ENCODE assay signal across 28 mouse cellular contexts in the genomic region with DNA sequence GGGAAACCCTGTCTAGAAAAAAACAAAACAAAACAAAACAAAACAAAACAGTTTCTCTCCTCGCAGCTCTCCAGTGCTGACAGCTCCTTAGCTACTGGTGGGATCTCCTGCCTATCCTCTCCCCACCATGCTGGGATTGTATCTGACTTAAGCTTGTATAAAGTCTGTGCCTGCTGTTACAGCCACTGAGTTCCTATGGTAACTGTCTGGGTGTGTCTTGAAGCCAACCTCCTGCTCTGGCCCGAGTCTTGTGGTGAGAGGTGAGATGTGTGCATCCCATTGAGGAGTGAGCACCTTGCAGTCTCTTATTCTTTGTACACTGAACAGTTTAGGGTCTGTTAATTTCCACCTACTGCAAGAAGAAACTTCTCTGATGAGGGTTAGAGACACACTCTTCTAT. TPM values are rescaled to one million over a fixed set of nuclear protein-coding genes. Genes with fewer than 3 reads are reported as not detected.
A peak's percentile ranks its signal among the peaks of the same experiment; 100 is the strongest.
DNase-seq lines count a peak whose midpoint lies in the region; ATAC-seq lines count a peak whose summit lies in the region.
"Had no signal": no experiment of that assay in that cellular context is flagged by ENCODE, and none has a peak within 500 bp of the region (broad histone marks: within the 10 kb centered on the region; RNA-seq: fewer than 3 reads in every experiment).

No protein-coding gene starts in this region.

- no peaks in the 10 kb centered on the region for H3K9me3 ChIP-seq in forebrain, embryonic 13.5 days (replicated peaks)
- H3K9me3 ChIP-seq in forebrain, embryonic 14.5 days (replicated peaks; ENCODE audit: control insufficient read depth, low read length), result no peaks in the 10 kb centered on the region

- no peak overlapping the region for H3K4me2 ChIP-seq in forebrain, embryonic 13.5 days
- no peak overlapping the region for H3K4me2 ChIP-seq in forebrain, embryonic 14.5 days (ENCODE audit: low read length)

- no peak overlapping the region for H3K4me3 ChIP-seq in forebrain, embryonic 13.5 days
- H3K4me3 ChIP-seq in forebrain, embryonic 14.5 days (ENCODE audit: low read depth, low read length), result no peak overlapping the region

- H3K27me3 ChIP-seq in forebrain, embryonic 13.5 days, result no peaks in the 10 kb centered on the region
- no peaks in the 10 kb centered on the region for H3K27me3 ChIP-seq in forebrain, embryonic 14.5 days (replicated peaks; ENCODE audit: control insufficient read depth, insufficient read depth, low read length)
- H3K27me3 ChIP-seq: CH12.LX, Patski had no signal

- no peak for ATAC-seq in forebrain, embryonic 13.5 days
- no peak for ATAC-seq in forebrain, embryonic 14.5 days
- ATAC-seq: activated CD4-positive, CD25-positive, alpha-beta regulatory T cell, adult 4 months; CD4-positive, CD25-positive, alpha-beta regulatory T cell, adult 4 months; Patski had no signal

- 62% methylated on average over 2 of the region's 2 CpGs for WGBS in forebrain, embryonic 13.5 days
- WGBS in forebrain, embryonic 14.5 days, result 60% methylated on average over 2 of the region's 2 CpGs

- H3K36me3 ChIP-seq in forebrain, embryonic 13.5 days (ENCODE audit: poor library complexity, severe bottlenecking), result no peaks in the 10 kb centered on the region
- H3K36me3 ChIP-seq in forebrain, embryonic 14.5 days (ENCODE audit: control insufficient read depth, insufficient read depth, low read length), result no peaks in the 10 kb centered on the region
- H3K36me3 ChIP-seq: G1E had no signal

- no peak for DNase-seq in forebrain, embryonic 14.5 days (ENCODE audit: low spot score)
- peak; percentile 80 for DNase-seq in ES-CJ7 (ENCODE audit: low read depth, low spot score)
- peak; percentile 89 for DNase-seq in R1 (ENCODE audit: low read depth, low spot score)
- DNase-seq in ZHBTc4 (ENCODE audit: low read depth, low spot score), result peak; percentile 63
- DNase-seq in urinary bladder, postnatal 14 days (ENCODE audit: low spot score), result no peak
- DNase-seq in adrenal gland, adult 8-10 months, result no peak
- no peak for DNase-seq in frontal cortex, postnatal 25 days (ENCODE audit: low spot score in 2 of 2)
- DNase-seq: adrenal gland, adult 2 months; adrenal gland, postnatal 10 days; adrenal gland, postnatal 14 days; adrenal gland, postnatal 25 days; adrenal gland, postnatal 36 days; B cell, adult 2 months; cerebellum, adult 11 months; cerebellum, adult 11-12 months; cerebellum, adult 18-20 months; cerebellum, adult 2 months; cerebellum, adult 8-10 months; cerebellum, adult 9-10 months had no signal

- no peaks in the 10 kb centered on the region for H3K4me1 ChIP-seq in forebrain, embryonic 13.5 days
- H3K4me1 ChIP-seq in forebrain, embryonic 14.5 days (ENCODE audit: control insufficient read depth, insufficient read depth, low read length), result no peaks in the 10 kb centered on the region

- H3K9ac ChIP-seq in forebrain, embryonic 13.5 days, result 0 out of 2 replicates have a peak overlapping the region, but pooled peaks have one; percentile 40
- no peak overlapping the region for H3K9ac ChIP-seq in forebrain, embryonic 14.5 days (ENCODE audit: low read length)

- no peak overlapping the region for H3K27ac ChIP-seq in forebrain, embryonic 13.5 days
- no peak overlapping the region for H3K27ac ChIP-seq in forebrain, embryonic 14.5 days (ENCODE audit: low read depth, low read length)

RNA-seq across cellular contexts. Expression of gene Tnfsfm13, which starts 27.2 kb away (rescaled TPM):
- 0.45 and 0.87 TPM in 2 replicates for polyA plus RNA-seq in forebrain, embryonic 13.5 days (2015; fragmentation: Nextera tagmentation; extraction: Ambion mirVana)
- 1.5 and 1.6 TPM in 2 replicates for polyA plus RNA-seq in forebrain, embryonic 14.5 days (2014; fragmentation: Nextera tagmentation; extraction: Ambion mirVana)
- total RNA-seq in adrenal gland, adult 8-10 months (2022), result 1 to 10 TPM; 3.4 to 8.4 (median 7.9) TPM
- total RNA-seq: G1E, MEL had no signal
- polyA plus RNA-seq: activated CD4-positive, CD25-positive, alpha-beta regulatory T cell, adult 4 months; CD4-positive, CD25-positive, alpha-beta regulatory T cell, adult 4 months; G1E had no signal

RNA-seq across cellular contexts. Expression of gene Tnfsf12, which starts 27.4 kb away (rescaled TPM):
- 1.00 and 1.1 TPM in 2 replicates for polyA plus RNA-seq in forebrain, embryonic 13.5 days (2015; fragmentation: Nextera tagmentation; extraction: Ambion mirVana)
- 2.2 and 2.7 TPM in 2 replicates for polyA plus RNA-seq in forebrain, embryonic 14.5 days (2014; fragmentation: Nextera tagmentation; extraction: Ambion mirVana)
- total RNA-seq in adrenal gland, adult 8-10 months (2022), result 10 to 100 TPM; 24.1 to 47.6 (median 36.3) TPM
- total RNA-seq: CH12.LX, G1E, MEL had no signal
- polyA plus RNA-seq: activated CD4-positive, CD25-positive, alpha-beta regulatory T cell, adult 4 months; G1E had no signal

RNA-seq across cellular contexts. Expression of gene Polr2a, which starts 35.4 kb away (rescaled TPM):
- polyA plus RNA-seq in forebrain, embryonic 13.5 days (2015; fragmentation: Nextera tagmentation; extraction: Ambion mirVana), result 23.2 and 24.1 TPM in 2 replicates
- 21.1 and 21.3 TPM in 2 replicates for polyA plus RNA-seq in forebrain, embryonic 14.5 days (2014; fragmentation: Nextera tagmentation; extraction: Ambion mirVana)
- total RNA-seq in adrenal gland, adult 8-10 months (2022), result 100 to 1,000 TPM in 2 of 4 experiments, 10 to 100 TPM in 2; 85.2 to 125 (median 101) TPM

RNA-seq across cellular contexts. Expression of gene Tnfsf13, which starts 37.5 kb away (rescaled TPM):
- polyA plus RNA-seq in forebrain, embryonic 13.5 days (2015; fragmentation: Nextera tagmentation; extraction: Ambion mirVana), result 0.15 and 0.43 TPM in 2 replicates
- 0.53 TPM in 1 of 2 replicates, not detected in the other for polyA plus RNA-seq in forebrain, embryonic 14.5 days (2014; fragmentation: Nextera tagmentation; extraction: Ambion mirVana)
- 1 to 10 TPM; 2.5 to 7.3 (median 4.5) TPM for total RNA-seq in adrenal gland, adult 8-10 months (2022)
- total RNA-seq: G1E had no signal
- polyA plus RNA-seq: activated CD4-positive, CD25-positive, alpha-beta regulatory T cell, adult 4 months; CD4-positive, CD25-positive, alpha-beta regulatory T cell, adult 4 months; G1E had no signal

RNA-seq across cellular contexts. Expression of gene Slc35g3, which starts 38.7 kb away (rescaled TPM):
- polyA plus RNA-seq in forebrain, embryonic 13.5 days (2015; fragmentation: Nextera tagmentation; extraction: Ambion mirVana), result 0.26 and 0.58 TPM in 2 replicates
- polyA plus RNA-seq in forebrain, embryonic 14.5 days (2014; fragmentation: Nextera tagmentation; extraction: Ambion mirVana), result 0.56 TPM in 1 of 2 replicates, not detected in the other
- total RNA-seq in adrenal gland, adult 8-10 months (2022), result not detected
- total RNA-seq: adrenal gland, adult 18-20 months; adrenal gland, adult 2 months; adrenal gland, postnatal 10 days; adrenal gland, postnatal 14 days; adrenal gland, postnatal 25 days; adrenal gland, postnatal 36 days; adrenal gland, postnatal 4 days; CH12.LX had no signal
- polyA plus RNA-seq: activated CD4-positive, CD25-positive, alpha-beta regulatory T cell, adult 4 months; adrenal gland, adult 2 months; CD4-positive, CD25-positive, alpha-beta regulatory T cell, adult 4 months; cerebellum, adult 2 months had no signal

Comparison
In these comparisons a context has a peak if more than half of its experiments do, and no peak if none do; other contexts are left out.
1. DNase-seq: peak in ES-CJ7 (single experiment), R1 (single experiment) and ZHBTc4 (single experiment); none in forebrain, embryonic 14.5 days (single experiment), urinary bladder, postnatal 14 days (single experiment), adrenal gland, adult 8-10 months (single experiment) and frontal cortex, postnatal 25 days (0 of 2).